Mouse (Mus musculus): Measurements from ENCODE around the gene Mas1. TPM values are rescaled to one million over a fixed set of nuclear protein-coding genes. Genes with fewer than 3 reads are reported as not detected.

The Mas1 gene
- polyA plus RNA-seq, 1 experiment from 2014 or later, result 0.81 TPM

DNA sequence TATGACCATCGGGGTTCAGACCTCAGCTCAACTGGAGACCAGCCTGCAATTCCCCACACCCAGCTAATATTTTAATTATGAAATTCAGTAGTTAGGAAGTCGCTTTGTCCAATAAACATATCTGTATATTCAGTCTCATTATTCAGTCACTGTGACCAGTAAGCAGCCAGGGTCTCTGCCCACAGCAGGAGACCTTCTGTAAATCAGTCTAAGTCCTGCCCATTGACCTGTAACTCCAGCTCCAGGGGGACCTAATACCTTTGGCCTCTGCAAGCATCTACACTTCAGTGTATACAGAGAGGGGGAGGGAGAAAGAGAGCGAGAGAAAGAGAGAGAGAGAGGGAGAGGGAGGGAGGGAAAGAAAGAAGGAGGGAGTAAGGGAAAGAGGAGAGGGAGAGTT is 33.6 kb downstream of the Mas1 start:
- Histone ChIP-seq H3K36me3 (ENCODE audit: control insufficient read depth, insufficient read depth, low read length) (no peaks in the 10 kb centered on the region), H3K9me3 (ENCODE audit: control insufficient read depth, low read length) (no peaks in the 10 kb centered on the region), H3K4me1 (ENCODE audit: control insufficient read depth, insufficient read depth, low read length) (no peaks in the 10 kb centered on the region), H3K9ac (ENCODE audit: low read length) (no peak overlapping the region), H3K4me3 (ENCODE audit: low read depth, low read length) (no peak overlapping the region), H3K4me2 (ENCODE audit: low read depth, severe bottlenecking) (no peak overlapping the region; the same call in 1 of the 2 replicates), H3K27ac (replicated peaks; ENCODE audit: low read depth, low read length) (peak overlapping the region; percentile 59; the same call in 1 of the 2 replicates), H3K27me3 (ENCODE audit: control insufficient read depth, insufficient read depth, low read length) (no peaks in the 10 kb centered on the region)
- 58% methylated on average over 3 of the region's 3 CpGs for WGBS
- peak; percentile 36 for DNase-seq (ENCODE audit: low spot score)
- ATAC-seq (ENCODE audit: insufficient number of reproducible peaks, low FRiP score, low TSS enrichment, low read depth), result peak; percentile 72; the same call in 1 of the 2 replicates

DNA sequence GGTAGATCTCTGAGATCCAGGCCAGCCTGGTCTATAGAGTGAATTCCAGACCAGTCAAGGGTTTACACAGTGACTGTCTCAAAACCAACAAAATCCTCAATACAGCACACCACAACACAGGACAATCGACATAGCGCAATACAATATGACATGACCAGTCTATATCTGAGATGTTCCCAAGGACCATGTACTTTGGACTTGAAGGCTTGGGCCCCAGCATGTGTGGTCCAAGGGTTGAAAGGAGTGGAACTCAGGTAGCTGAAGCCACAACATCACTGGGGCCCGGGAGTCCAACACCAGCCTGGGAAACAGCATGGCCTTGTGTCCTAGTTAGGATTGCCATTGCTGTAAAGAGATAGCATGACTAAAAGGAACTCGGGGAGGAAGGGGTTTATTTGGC is 35.3 kb downstream of the Mas1 start:
- Histone ChIP-seq H3K9me3 (ENCODE audit: control insufficient read depth, low read length) (0 out of 2 replicates have a peak, but pooled peaks cover 2% of the 10 kb centered on the region), H3K36me3 (ENCODE audit: control insufficient read depth, insufficient read depth, low read length) (no peaks in the 10 kb centered on the region), H3K9ac (ENCODE audit: low read length) (no peak overlapping the region), H3K4me2 (ENCODE audit: low read depth, severe bottlenecking) (no peak overlapping the region), H3K27ac (replicated peaks; ENCODE audit: low read depth, low read length) (no peak overlapping the region), H3K27me3 (ENCODE audit: control insufficient read depth, insufficient read depth, low read length) (no peaks in the 10 kb centered on the region), H3K4me3 (ENCODE audit: low read depth, low read length) (no peak overlapping the region), H3K4me1 (ENCODE audit: control insufficient read depth, insufficient read depth, low read length) (no peaks in the 10 kb centered on the region)
- no peak for ATAC-seq (ENCODE audit: insufficient number of reproducible peaks, low FRiP score, low TSS enrichment, low read depth)
- no peak for DNase-seq (ENCODE audit: low spot score)
- 94% methylated on average over 4 of the region's 4 CpGs for WGBS

DNA sequence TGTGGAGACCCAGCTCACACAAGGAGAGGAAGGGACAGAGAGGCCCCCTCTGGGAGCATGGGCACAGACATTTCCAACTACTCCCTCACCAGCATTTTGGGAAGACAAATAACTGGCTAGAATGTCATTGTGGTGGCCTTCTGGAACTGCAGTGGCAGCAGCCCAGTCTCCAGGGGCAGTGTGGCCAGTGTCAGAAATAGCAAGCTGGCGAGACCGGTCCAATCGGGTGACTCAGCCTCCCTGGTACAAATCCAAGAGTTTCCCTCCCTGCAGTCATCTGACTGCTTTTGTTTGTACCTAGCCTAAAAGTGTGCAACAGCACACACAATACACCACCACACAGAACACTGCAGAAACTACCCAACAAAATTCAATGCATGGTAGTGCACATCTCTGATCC is 35.7 kb downstream of the Mas1 start:
- Histone ChIP-seq H3K9me3 (ENCODE audit: control insufficient read depth, low read length) (0 out of 2 replicates have a peak, but pooled peaks cover 2% of the 10 kb centered on the region), H3K27ac (replicated peaks; ENCODE audit: low read depth, low read length) (no peak overlapping the region), H3K27me3 (ENCODE audit: control insufficient read depth, insufficient read depth, low read length) (no peaks in the 10 kb centered on the region), H3K4me2 (ENCODE audit: low read depth, severe bottlenecking) (no peak overlapping the region), H3K4me1 (ENCODE audit: control insufficient read depth, insufficient read depth, low read length) (no peaks in the 10 kb centered on the region), H3K36me3 (ENCODE audit: control insufficient read depth, insufficient read depth, low read length) (no peaks in the 10 kb centered on the region), H3K9ac (ENCODE audit: low read length) (no peak overlapping the region), H3K4me3 (ENCODE audit: low read depth, low read length) (no peak overlapping the region)
- ATAC-seq (ENCODE audit: insufficient number of reproducible peaks, low FRiP score, low TSS enrichment, low read depth) (no peak), DNase-seq (ENCODE audit: low spot score) (no peak)
- WGBS, result 85% methylated on average over 3 of the region's 3 CpGs

DNA sequence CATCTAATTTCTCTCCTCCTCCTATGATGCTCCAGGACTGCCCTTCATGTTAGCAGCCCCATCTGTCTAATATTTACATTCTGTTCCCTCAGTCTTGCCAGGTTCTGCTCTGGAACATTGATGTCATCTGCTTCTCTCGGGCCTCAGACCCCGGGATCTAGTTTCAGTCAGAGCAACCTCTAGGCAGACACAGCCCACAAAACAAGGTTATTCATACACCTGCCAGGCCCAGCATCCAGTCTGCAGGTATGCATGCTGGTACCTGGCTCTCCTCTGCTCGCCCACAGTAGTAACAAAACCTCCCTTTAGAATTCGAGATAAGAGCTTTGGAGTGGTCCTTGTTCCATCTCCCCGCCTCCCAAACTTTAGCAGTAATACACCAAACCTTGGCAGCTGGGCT is 37.6 kb downstream of the Mas1 start:
- H3K4me3 ChIP-seq (ENCODE audit: low read depth, low read length), result no peak overlapping the region
- WGBS, result 85% methylated on average over 5 of the region's 5 CpGs
- no peaks in the 10 kb centered on the region for H3K36me3 ChIP-seq (ENCODE audit: control insufficient read depth, insufficient read depth, low read length)
- ATAC-seq (ENCODE audit: insufficient number of reproducible peaks, low FRiP score, low TSS enrichment, low read depth) (no peak), DNase-seq (ENCODE audit: low spot score) (no peak)
- H3K27me3 ChIP-seq (ENCODE audit: control insufficient read depth, insufficient read depth, low read length), result no peaks in the 10 kb centered on the region
- no peak overlapping the region for H3K9ac ChIP-seq (ENCODE audit: low read length)
- no peak overlapping the region for H3K27ac ChIP-seq (replicated peaks; ENCODE audit: low read depth, low read length)
- H3K9me3 ChIP-seq (ENCODE audit: control insufficient read depth, low read length), result 0 out of 2 replicates have a peak, but pooled peaks cover 2% of the 10 kb centered on the region
- no peak overlapping the region for H3K4me2 ChIP-seq (ENCODE audit: low read depth, severe bottlenecking)
- no peaks in the 10 kb centered on the region for H3K4me1 ChIP-seq (ENCODE audit: control insufficient read depth, insufficient read depth, low read length)

DNA sequence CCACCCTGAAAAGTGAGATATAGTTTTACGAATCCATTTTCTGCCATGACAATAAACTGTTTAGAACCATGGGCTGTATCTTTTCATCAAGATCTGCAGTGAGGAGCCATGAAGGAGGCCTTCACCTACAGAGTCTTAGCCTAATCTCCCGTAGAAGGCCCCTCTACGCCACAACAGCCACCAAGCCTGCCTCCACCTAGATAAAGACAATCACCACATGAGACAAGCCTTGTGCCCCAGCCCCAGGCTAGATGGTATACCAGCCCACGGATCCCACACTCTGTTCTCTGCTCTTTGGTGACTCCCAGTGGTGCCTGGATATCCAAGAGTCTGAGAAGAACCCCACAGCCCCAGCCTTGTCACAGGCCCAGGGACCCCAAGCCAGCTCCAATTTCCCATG is 52.1 kb downstream of the Mas1 start:
- Histone ChIP-seq H3K9ac (ENCODE audit: low read length) (no peak overlapping the region), H3K36me3 (ENCODE audit: control insufficient read depth, insufficient read depth, low read length) (peaks cover 20% of the 10 kb centered on the region), H3K4me1 (ENCODE audit: control insufficient read depth, insufficient read depth, low read length) (no peaks in the 10 kb centered on the region), H3K27me3 (ENCODE audit: control insufficient read depth, insufficient read depth, low read length) (no peaks in the 10 kb centered on the region), H3K4me2 (ENCODE audit: low read depth, severe bottlenecking) (no peak overlapping the region), H3K4me3 (ENCODE audit: low read depth, low read length) (no peak overlapping the region), H3K27ac (replicated peaks; ENCODE audit: low read depth, low read length) (no peak overlapping the region), H3K9me3 (ENCODE audit: control insufficient read depth, low read length) (peaks cover 8% of the 10 kb centered on the region)
- DNase-seq (ENCODE audit: low spot score), result no peak
- 88% methylated on average over 4 of the region's 4 CpGs for WGBS
- ATAC-seq (ENCODE audit: insufficient number of reproducible peaks, low FRiP score, low TSS enrichment, low read depth), result no peak

DNA sequence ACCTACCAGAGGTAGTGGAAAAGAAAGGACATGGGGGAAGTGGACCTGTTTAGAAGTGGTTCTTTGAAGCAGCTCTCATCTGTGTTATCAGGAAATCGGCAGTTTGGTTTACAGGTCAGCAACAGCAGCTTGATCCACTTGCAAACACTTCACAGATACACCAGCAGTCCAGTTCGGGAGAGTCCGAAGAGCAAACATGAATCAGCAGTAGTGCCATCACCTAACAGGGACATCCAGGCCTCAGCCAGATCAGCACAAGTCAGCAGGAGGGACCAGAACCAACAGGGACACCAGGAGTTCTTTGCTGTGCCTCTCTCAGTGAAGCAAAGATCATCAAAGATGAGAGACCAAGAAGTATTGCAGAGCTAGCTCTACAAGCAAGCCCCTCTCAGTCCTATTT is 53.4 kb downstream of the Mas1 start:
- H3K27ac ChIP-seq (replicated peaks; ENCODE audit: low read depth, low read length), result no peak overlapping the region
- peaks cover 16% of the 10 kb centered on the region; the same call in 1 of the 2 replicates for H3K36me3 ChIP-seq (ENCODE audit: control insufficient read depth, insufficient read depth, low read length)
- peaks cover 6% of the 10 kb centered on the region for H3K9me3 ChIP-seq (ENCODE audit: control insufficient read depth, low read length)
- H3K4me1 ChIP-seq (ENCODE audit: control insufficient read depth, insufficient read depth, low read length), result peaks cover 2% of the 10 kb centered on the region; the same call in 1 of the 2 replicates
- H3K4me3 ChIP-seq (ENCODE audit: low read depth, low read length), result no peak overlapping the region
- WGBS, result 84% methylated on average over 3 of the region's 3 CpGs
- no peak for DNase-seq (ENCODE audit: low spot score)
- no peaks in the 10 kb centered on the region for H3K27me3 ChIP-seq (ENCODE audit: control insufficient read depth, insufficient read depth, low read length)
- ATAC-seq (ENCODE audit: insufficient number of reproducible peaks, low FRiP score, low TSS enrichment, low read depth), result no peak
- no peak overlapping the region for H3K4me2 ChIP-seq (ENCODE audit: low read depth, severe bottlenecking)
- H3K9ac ChIP-seq (ENCODE audit: low read length), result no peak overlapping the region

DNA sequence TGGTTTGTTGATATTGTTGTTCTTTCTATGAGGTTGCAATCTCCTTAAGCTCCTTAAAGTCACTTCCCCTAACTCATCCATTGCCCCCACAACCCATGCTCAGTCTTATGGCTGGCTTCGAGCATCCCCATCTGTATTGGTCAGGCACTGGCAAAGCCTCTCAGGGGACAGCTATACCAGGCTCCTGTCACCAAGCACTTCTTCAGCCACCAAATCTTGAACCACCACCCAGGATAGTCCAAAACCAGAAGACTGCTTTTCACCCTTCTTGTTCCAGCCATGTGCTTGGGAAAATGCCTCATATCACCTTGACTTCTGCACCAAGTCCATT is 57.0 kb downstream of the Mas1 start:
- no peak overlapping the region for H3K9ac ChIP-seq (ENCODE audit: low read length)
- H3K4me3 ChIP-seq (ENCODE audit: low read depth, low read length), result no peak overlapping the region
- H3K27ac ChIP-seq (replicated peaks; ENCODE audit: low read depth, low read length), result no peak overlapping the region
- H3K36me3 ChIP-seq (ENCODE audit: control insufficient read depth, insufficient read depth, low read length), result no peaks in the 10 kb centered on the region; the same call in 1 of the 2 replicates
- 91% methylated on average over 1 of the region's 1 CpGs for WGBS
- ATAC-seq (ENCODE audit: insufficient number of reproducible peaks, low FRiP score, low TSS enrichment, low read depth) (no peak), DNase-seq (ENCODE audit: low spot score) (no peak)
- H3K9me3 ChIP-seq (ENCODE audit: control insufficient read depth, low read length), result no peaks in the 10 kb centered on the region; the same call in 1 of the 2 replicates
- peaks cover 2% of the 10 kb centered on the region; the same call in 1 of the 2 replicates for H3K4me1 ChIP-seq (ENCODE audit: control insufficient read depth, insufficient read depth, low read length)
- H3K27me3 ChIP-seq (ENCODE audit: control insufficient read depth, insufficient read depth, low read length), result no peaks in the 10 kb centered on the region
- no peak overlapping the region for H3K4me2 ChIP-seq (ENCODE audit: low read depth, severe bottlenecking)

DNA sequence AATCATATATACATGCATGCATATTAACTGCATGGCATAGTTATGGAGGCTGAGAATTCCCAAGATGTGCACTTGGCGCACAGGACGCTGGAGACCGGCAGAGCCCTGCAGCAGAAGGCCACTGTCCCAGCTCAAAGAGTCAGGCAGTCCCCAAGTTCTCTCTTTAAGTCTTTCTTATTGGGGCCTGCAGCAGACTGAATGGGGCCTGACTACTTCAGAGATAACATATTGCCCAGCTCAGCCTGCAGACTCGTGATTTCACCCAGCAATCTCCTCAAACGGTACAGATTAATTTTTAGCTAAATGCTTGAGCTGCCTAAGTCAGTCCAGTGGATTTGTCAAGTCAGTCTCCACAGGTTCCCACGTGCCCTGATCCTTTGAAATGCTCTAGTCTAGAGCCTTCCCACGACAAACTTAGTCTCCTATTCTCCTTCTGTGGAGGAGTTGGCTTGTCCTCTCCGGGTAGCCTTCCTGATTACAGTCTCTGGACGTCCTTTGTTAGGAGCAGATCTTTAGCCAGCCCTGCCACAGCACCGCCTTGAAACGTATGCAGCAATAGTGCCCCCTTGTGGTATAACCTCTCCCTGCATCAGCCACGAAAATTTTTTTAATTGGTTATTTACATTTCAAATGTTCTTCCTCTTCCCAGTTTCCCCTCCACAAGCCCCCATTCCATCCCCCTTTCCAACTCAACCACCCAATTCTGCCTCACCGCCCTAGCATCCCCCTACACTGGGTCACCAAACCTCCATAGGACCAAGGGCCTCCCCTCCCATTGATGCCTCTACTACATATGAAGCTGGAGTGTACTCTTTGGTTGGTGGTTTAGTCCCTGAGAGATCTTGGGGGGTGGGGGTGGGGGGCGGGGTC is 57.6 kb downstream of the Mas1 start:
- Histone ChIP-seq H3K4me1 (ENCODE audit: control insufficient read depth, insufficient read depth, low read length) (peaks cover 2% of the 10 kb centered on the region; the same call in 1 of the 2 replicates), H3K36me3 (ENCODE audit: control insufficient read depth, insufficient read depth, low read length) (no peaks in the 10 kb centered on the region), H3K9ac (ENCODE audit: low read length) (peak overlapping the region; percentile 51; the same call in 1 of the 2 replicates), H3K9me3 (ENCODE audit: control insufficient read depth, low read length) (no peaks in the 10 kb centered on the region), H3K27me3 (ENCODE audit: control insufficient read depth, insufficient read depth, low read length) (no peaks in the 10 kb centered on the region), H3K27ac (replicated peaks; ENCODE audit: low read depth, low read length) (no peak overlapping the region), H3K4me3 (ENCODE audit: low read depth, low read length) (no peak overlapping the region), H3K4me2 (ENCODE audit: low read depth, severe bottlenecking) (no peak overlapping the region)
- DNase-seq (ENCODE audit: low spot score), result peak; percentile 82
- 29% methylated on average over 14 of the region's 14 CpGs for WGBS
- ATAC-seq (ENCODE audit: insufficient number of reproducible peaks, low FRiP score, low TSS enrichment, low read depth), result peak; percentile 75
